Mouse (Mus musculus) bone marrow, adult 2 months (tissue): ENCODE measurements around the gene Lrtm2. TPM values are rescaled to one million over a fixed set of nuclear protein-coding genes. Genes with fewer than 3 reads are reported as not detected.

Experiments used
- H3K27ac ChIP-seq: fragments of 200-500 bp; 2 replicates; pipeline ENCODE4 v1.5.1; 2012; ENCODE audit warnings: low read depth, mild to moderate bottlenecking, control low read depth, inconsistent platforms, low read length; ENCODE audit not compliant: control insufficient read depth, poor library complexity, insufficient read depth
- H3K4me1 ChIP-seq: fragments of 200-500 bp; 2 replicates; pipeline ENCODE4 v1.6.1; 2011; ENCODE audit warnings: low read length; ENCODE audit not compliant: control insufficient read depth, insufficient read depth
- H3K4me3 ChIP-seq: fragments of 200-500 bp; replicated peaks from 2 replicates; pipeline ENCODE3; 2011; ENCODE audit warnings: mild to moderate bottlenecking, low read depth, low read length, control low read depth; ENCODE audit not compliant: control insufficient read depth
- CTCF ChIP-seq: fragments of 200-500 bp; IDR thresholded peaks from 2 replicates; pipeline ENCODE4 v1.5.1; 2011; ENCODE audit warnings: low read length, control low read depth; ENCODE audit not compliant: control insufficient read depth, insufficient read depth
- POLR2A ChIP-seq: fragments of 200-500 bp; IDR thresholded peaks from 2 replicates; pipeline ENCODE4 v1.6.1; 2011; ENCODE audit warnings: low read depth, mild to moderate bottlenecking, control low read depth, low read length, borderline replicate concordance; ENCODE audit not compliant: control insufficient read depth
- WGBS: fragments of 180-500 bp; shearing (Covaris S2); methylation state at CpG from one replicate; pipeline ENCODE4 v1.1.7; 2018; 5-methylcytosine and 5-hydroxymethylcytosine counted together
- polyA plus RNA-seq: library from polyadenylated mRNA; stranded (reverse); fragments of >200 nt; gene quantifications from 2 replicates; pipeline ENCODE4 v1.2.4, GENCODE M21; 2011; ENCODE audit warnings: low replicate concordance; ENCODE audit not compliant: missing spikeins, insufficient read depth, insufficient read length

Lrtm2 gene
- polyA plus RNA-seq, 1 experiment: not detected

DNA sequence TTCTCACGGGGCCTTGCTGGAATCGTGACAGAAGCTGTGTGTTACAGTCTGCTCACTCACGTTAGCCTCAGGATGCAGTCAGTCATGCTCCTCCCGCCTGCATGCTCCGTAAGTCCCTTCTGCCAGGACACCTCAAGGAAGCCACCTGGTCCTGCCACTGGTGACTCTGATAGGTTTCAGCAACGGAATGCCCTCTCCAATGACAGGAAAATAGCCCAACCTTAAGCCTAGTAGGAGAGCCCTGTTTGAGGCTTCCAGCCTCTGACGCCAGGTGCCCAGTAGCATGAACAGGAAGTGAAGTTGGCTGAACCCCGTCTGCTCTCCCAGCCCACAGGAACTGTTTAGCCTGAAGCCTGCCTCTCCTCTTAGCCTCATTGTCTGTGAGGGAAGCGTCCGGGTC, 15.7 kb upstream of the Lrtm2 start:
- 14% methylated on average over 10 of the region's 10 CpGs for WGBS
- no peak for TF ChIP-seq POLR2A
- no peak for TF ChIP-seq CTCF
- no peak overlapping the region for H3K27ac ChIP-seq
- peaks cover 2% of the 10 kb centered on the region; the same call in 1 of the 2 replicates for H3K4me1 ChIP-seq
- no peak overlapping the region for H3K4me3 ChIP-seq

DNA sequence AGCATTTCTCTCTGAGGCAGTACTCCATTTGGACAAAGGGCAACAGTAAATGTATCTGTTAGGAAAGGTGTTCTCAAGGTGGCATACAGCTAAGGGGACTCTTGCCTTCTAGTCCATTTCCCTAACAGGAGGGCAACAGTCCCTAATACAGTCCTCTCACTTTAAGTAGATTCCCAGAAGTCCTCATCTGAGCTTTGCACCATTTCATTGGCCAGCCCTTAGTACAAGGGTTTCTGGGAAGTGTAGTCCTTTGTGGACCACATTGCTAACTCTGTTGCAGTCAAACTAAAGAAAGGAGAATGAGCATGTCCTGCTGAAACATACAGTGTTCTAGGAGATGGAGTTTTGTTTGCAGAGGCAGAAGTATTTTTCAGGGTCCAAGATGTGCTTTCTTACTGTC, 10.8 kb upstream of the Lrtm2 start:
- Histone ChIP-seq H3K4me1 (peaks cover 5% of the 10 kb centered on the region; the same call in 1 of the 2 replicates), H3K4me3 (no peak overlapping the region), H3K27ac (no peak overlapping the region)
- TF ChIP-seq POLR2A (no peak), CTCF (no peak)

DNA sequence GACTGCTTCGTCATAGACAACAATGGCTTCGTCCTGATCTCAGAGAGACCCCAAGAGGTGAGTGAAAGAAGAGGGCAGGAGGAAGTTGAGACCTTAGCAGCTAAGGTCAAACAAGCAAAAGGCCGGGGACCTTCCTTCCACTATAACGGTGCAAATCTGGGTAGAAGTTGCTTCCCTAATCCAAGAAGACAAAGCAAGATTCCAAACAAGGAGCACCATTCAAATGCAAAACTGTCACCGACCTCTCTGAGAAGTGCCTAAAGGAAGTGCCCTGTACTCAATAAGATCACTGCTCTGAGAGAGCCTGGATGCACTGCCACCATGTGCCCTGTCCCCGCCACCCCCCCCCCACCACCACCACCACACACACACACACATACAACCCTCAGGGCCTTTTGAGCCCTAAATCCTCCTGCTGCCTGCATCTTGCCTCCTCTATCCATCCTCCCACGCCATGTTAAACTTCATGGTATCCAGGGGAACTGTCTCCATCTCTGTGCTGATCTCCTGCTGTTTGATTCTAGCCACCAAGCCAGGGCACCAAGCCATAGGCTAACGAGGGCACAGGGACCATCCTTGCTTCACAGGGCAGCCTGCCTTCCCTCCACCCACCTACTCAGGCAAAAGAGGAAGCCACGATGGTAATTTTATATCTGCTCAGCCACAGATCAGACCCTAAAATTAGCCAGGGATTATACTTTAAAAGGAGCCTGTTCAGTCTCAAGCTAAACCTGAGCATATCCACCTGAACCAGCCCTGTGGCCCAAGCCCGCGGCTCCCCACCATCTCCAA, 7.8 kb upstream of the Lrtm2 start:
- Histone ChIP-seq H3K4me3 (no peak overlapping the region), H3K27ac (no peak overlapping the region), H3K4me1 (peaks cover 5% of the 10 kb centered on the region)
- TF ChIP-seq CTCF (no peak), POLR2A (no peak)
- WGBS: 32% methylated on average over 11 of the region's 11 CpGs

DNA sequence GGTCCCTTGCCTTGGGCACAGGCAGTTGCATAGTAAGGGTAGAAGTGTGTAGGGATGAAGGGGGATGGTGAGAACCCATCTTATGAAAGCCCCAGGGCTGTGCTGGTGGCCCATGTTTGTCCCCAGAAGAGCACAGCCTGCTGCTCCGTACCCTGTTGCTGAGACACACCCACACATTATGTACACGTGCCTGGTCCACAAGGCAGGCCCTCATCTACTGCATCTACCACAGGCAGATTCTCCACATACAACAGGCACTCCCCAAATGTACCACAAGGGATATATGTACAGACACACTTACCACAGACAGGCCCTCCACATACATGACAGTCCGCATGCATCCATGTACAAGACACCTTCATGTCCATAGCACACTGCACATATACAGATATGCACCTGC, 6.7 kb upstream of the Lrtm2 start:
- Histone ChIP-seq H3K27ac (no peak overlapping the region), H3K4me1 (peaks cover 5% of the 10 kb centered on the region), H3K4me3 (no peak overlapping the region)
- 76% methylated on average over 3 of the region's 3 CpGs for WGBS
- TF ChIP-seq CTCF (no peak), POLR2A (no peak)

DNA sequence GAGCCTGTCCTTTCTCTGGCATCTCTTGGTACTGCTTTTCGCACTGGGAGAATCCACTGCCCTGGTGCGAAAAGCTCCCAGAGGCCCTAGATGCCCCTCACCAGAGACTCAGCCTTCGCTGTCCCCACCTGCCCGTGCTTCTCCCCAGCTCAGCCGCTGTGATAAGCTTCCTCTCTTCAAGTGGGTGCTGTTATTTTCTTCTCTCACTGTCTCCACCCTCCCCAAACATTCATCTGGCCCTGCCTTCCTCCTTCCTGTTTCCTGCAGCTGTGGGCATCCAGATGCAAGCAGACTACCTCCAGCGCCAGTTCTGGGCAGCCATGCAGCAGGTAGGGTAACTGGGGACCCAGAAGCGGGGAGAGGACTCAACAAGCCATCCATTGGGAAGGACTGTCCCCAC, 5.6 kb upstream of the Lrtm2 start:
- H3K4me3 ChIP-seq: no peak overlapping the region
- no peak for TF ChIP-seq CTCF
- TF ChIP-seq POLR2A: peak; percentile 33; the same call in 1 of the 2 replicates
- H3K4me1 ChIP-seq: peaks cover 5% of the 10 kb centered on the region
- peak overlapping the region; percentile 35 for H3K27ac ChIP-seq
- WGBS: 16% methylated on average over 7 of the region's 7 CpGs

DNA sequence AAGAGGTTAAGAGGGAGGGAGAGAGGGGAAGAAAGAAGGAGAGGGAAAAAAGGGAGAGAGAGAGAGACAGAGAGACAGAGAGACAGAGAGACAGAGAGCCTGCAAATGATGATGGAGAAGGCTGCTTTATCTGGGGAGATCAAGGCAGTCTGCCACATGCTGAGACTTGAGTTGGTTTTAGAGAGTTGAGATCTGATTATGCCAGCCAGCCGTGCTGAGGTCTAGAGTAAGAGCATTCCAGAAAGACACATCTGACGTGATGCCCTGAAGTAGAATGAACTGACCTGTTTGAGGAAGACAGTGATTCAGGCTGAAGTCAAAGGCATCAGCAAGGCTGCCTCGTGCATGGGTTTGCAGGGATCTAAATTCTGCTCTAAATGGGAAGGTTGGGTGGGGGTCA, 3.3 kb upstream of the Lrtm2 start:
- H3K4me1 ChIP-seq: peaks cover 5% of the 10 kb centered on the region
- TF ChIP-seq POLR2A (no peak), CTCF (no peak)
- 71% methylated on average over 3 of the region's 3 CpGs for WGBS

DNA sequence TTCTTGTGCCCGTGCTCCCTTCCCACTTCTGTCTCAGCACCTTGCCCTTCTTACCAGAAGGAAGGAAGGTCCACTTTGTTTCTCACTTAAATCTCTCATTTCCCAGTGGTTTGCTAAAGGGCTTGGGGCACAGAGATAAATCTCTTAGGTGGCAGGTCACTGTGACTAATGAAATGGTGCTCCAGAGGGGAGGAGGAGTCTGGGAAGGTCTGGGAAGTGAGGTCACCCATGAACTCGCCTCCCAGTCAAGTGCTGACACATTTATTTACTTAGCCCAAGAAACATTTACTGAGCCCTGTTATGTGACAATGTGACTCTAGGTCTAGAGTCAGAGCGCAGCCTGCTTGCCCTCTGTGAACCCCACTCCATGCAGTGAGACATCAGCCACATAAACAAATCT, 2.6 kb upstream of the Lrtm2 start:
- Histone ChIP-seq H3K4me3 (no peak overlapping the region), H3K27ac (no peak overlapping the region), H3K4me1 (peaks cover 4% of the 10 kb centered on the region)
- 57% methylated on average over 3 of the region's 3 CpGs for WGBS
- TF ChIP-seq CTCF: no peak
- no peak for TF ChIP-seq POLR2A

More for the DNA sequence above, 3.3 kb upstream of the Lrtm2 start:
- Histone ChIP-seq H3K27ac (no peak overlapping the region), H3K4me3 (no peak overlapping the region)

DNA sequence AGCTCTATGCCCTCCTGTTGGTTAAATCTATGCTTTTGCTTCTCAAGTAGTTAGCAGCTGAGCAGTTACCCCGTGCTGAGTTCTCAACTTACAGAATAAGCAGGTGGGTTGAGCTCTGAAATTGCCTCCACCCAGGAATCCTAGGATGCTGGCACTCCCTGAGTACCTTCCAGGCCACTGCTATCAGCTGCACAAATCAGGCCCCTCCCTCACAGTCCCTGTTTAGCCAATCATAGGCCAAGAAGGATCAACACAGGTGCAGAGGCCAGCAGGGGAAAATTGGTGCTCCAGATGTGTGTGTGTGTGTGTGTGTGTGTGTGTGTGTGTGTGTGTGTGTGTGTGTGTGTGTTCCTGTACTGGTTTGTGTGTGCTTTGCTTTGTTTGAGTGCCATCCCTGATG, 1.5 kb upstream of the Lrtm2 start:
- Histone ChIP-seq H3K4me3 (no peak overlapping the region), H3K27ac (no peak overlapping the region), H3K4me1 (peaks cover 4% of the 10 kb centered on the region)
- TF ChIP-seq POLR2A (no peak), CTCF (no peak)
- 44% methylated on average over 1 of the region's 1 CpGs for WGBS

DNA sequence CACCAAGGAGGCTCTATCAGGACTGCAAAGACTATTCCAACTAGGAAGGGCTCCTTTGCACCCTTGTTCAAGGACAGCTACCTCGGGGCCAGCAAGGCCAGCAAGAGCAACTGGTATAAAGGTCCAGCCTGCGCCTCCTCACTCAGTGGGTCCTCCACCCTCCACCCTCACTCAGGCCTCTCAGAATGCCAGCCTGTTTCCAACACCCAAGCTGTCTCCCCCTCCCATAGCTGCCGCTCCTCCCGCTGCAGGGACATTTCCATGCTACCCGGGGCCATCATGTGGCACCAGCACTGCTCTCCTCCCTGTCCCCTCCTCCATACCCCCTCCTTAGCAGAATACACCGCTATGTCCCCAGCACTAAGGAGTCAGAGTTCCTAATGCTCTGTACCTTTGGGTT, 630 bp downstream of the Lrtm2 start:
- Histone ChIP-seq H3K27ac (no peak overlapping the region), H3K4me1 (no peaks in the 10 kb centered on the region), H3K4me3 (no peak overlapping the region)
- 44% methylated on average over 6 of the region's 6 CpGs for WGBS
- no peak for TF ChIP-seq POLR2A
- TF ChIP-seq CTCF: no peak
